Comparison of ENCODE assay signal across 8 mouse cellular contexts in genomic region chr17:79895911-79896423, GRCm38 (mm10). TPM values are rescaled to one million over a fixed set of nuclear protein-coding genes. Genes with fewer than 3 reads are reported as not detected.
A peak's percentile ranks its signal among the peaks of the same experiment; 100 is the strongest.
DNase-seq lines count a peak whose midpoint lies in the region; ATAC-seq and TF ChIP-seq lines count a peak whose summit lies in the region.

Atl2 (minus strand) TSS chr17:79896123.

- H3K27ac ChIP-seq in forebrain, embryonic 10.5 days: peak within 1 kb of the TSS; percentile 96
- H3K27ac ChIP-seq in heart, embryonic 15.5 days: peak within 1 kb of the TSS; percentile 99
- H3K27ac ChIP-seq in liver, embryonic 14.5 days: peak within 1 kb of the TSS; percentile 74
- H3K27ac ChIP-seq in neural tube, embryonic 11.5 days (ENCODE audit: low read depth, low read length): peak within 1 kb of the TSS; percentile 92
- peak within 1 kb of the TSS; percentile 99 for H3K27ac ChIP-seq in stomach, postnatal 0 days (replicated peaks)

- peak; percentile 92 for DNase-seq in c-Kit-negative CD71-positive TER-119-positive erythroid progenitor cells, embryonic 14.5 days (ENCODE audit: low read depth, low spot score)
- peak; percentile 94 for DNase-seq in forebrain, embryonic 10.5 days (ENCODE audit: extremely low spot score, low spot score)
- peak; percentile 96 to 97 for DNase-seq in kidney, postnatal 25 days
- DNase-seq in liver, embryonic 14.5 days (ENCODE audit: low read depth in 3 of 3, low spot score in 3 of 3): peak; percentile 91 to 93 (median 93)
- peak; percentile 96 for DNase-seq in neural tube, embryonic 11.5 days (ENCODE audit: low spot score)
- peak; percentile 97 for DNase-seq in stomach, postnatal 0 days (ENCODE audit: low spot score)

- H3K36me3 ChIP-seq in forebrain, embryonic 10.5 days (replicated peaks): no peaks in the 10 kb centered on the region
- no peaks in the 10 kb centered on the region for H3K36me3 ChIP-seq in heart, embryonic 15.5 days
- no peaks in the 10 kb centered on the region for H3K36me3 ChIP-seq in liver, embryonic 14.5 days (replicated peaks; ENCODE audit: control insufficient read depth, insufficient read depth, low read depth)
- no peaks in the 10 kb centered on the region for H3K36me3 ChIP-seq in neural tube, embryonic 11.5 days (ENCODE audit: control insufficient read depth, insufficient read depth, low read length)
- no peaks in the 10 kb centered on the region for H3K36me3 ChIP-seq in stomach, postnatal 0 days (ENCODE audit: control insufficient read depth, insufficient read depth, low read length)

- H3K9me3 ChIP-seq in forebrain, embryonic 10.5 days: no peaks in the 10 kb centered on the region
- no peaks in the 10 kb centered on the region for H3K9me3 ChIP-seq in heart, embryonic 15.5 days (replicated peaks)
- no peaks in the 10 kb centered on the region for H3K9me3 ChIP-seq in liver, embryonic 14.5 days (ENCODE audit: control insufficient read depth, low read length)
- no peaks in the 10 kb centered on the region for H3K9me3 ChIP-seq in neural tube, embryonic 11.5 days (ENCODE audit: control insufficient read depth, low read length)
- no peaks in the 10 kb centered on the region for H3K9me3 ChIP-seq in stomach, postnatal 0 days (ENCODE audit: control insufficient read depth, low read length)

- WGBS in forebrain, embryonic 10.5 days: under 1% methylated on average over 51 of the region's 51 CpGs
- WGBS in heart, embryonic 15.5 days: under 1% methylated on average over 51 of the region's 51 CpGs
- WGBS in liver, embryonic 14.5 days (ENCODE audit: insufficient replicate concordance): under 1% methylated on average over 51 of the region's 51 CpGs
- under 1% methylated on average over 50 of the region's 51 CpGs for WGBS in neural tube, embryonic 11.5 days
- WGBS in stomach, postnatal 0 days: 1% methylated on average over 47 of the region's 51 CpGs

- H3K4me1 ChIP-seq in forebrain, embryonic 10.5 days: peaks cover 35% of the 10 kb centered on the region
- peaks cover 30% of the 10 kb centered on the region for H3K4me1 ChIP-seq in heart, embryonic 15.5 days (replicated peaks)
- H3K4me1 ChIP-seq in liver, embryonic 14.5 days (replicated peaks; ENCODE audit: control insufficient read depth in 2 of 2, insufficient read depth in 2 of 2, low read length in 1 of 2): peaks cover 28 to 33% of the 10 kb centered on the region in 2 experiments
- peaks cover 11% of the 10 kb centered on the region for H3K4me1 ChIP-seq in neural tube, embryonic 11.5 days (ENCODE audit: control insufficient read depth, insufficient read depth, low read length)
- H3K4me1 ChIP-seq in stomach, postnatal 0 days (replicated peaks; ENCODE audit: control insufficient read depth, insufficient read depth): 0 out of 2 replicates have a peak, but pooled peaks cover 2% of the 10 kb centered on the region

- H3K4me2 ChIP-seq in heart, embryonic 15.5 days: peak within 1 kb of the TSS; percentile 94
- peak within 1 kb of the TSS; percentile 96 for H3K4me2 ChIP-seq in liver, embryonic 14.5 days (ENCODE audit: low read depth)
- H3K4me2 ChIP-seq in neural tube, embryonic 11.5 days (ENCODE audit: low read depth): peak within 1 kb of the TSS; percentile 82
- peak within 1 kb of the TSS; percentile 62 for H3K4me2 ChIP-seq in stomach, postnatal 0 days (replicated peaks; ENCODE audit: low read depth)

- peak within 1 kb of the TSS; percentile 99 for H3K9ac ChIP-seq in heart, embryonic 15.5 days
- H3K9ac ChIP-seq in liver, embryonic 14.5 days (replicated peaks): peak within 1 kb of the TSS; percentile 92
- H3K9ac ChIP-seq in neural tube, embryonic 11.5 days (ENCODE audit: low read length): peak within 1 kb of the TSS; percentile 92
- peak within 1 kb of the TSS; percentile 97 for H3K9ac ChIP-seq in stomach, postnatal 0 days (ENCODE audit: low read length)

- TF ChIP-seq CTCF in liver, embryonic 14.5 days (IDR thresholded peaks at IDR 0.05; ENCODE audit: low read depth): no peak
- TF ChIP-seq CTCF in stomach, postnatal 0 days (IDR thresholded peaks at IDR 0.05; ENCODE audit: low read depth): peak; percentile 24; the same call in 1 of the 2 replicates

- peaks cover 31% of the 10 kb centered on the region for H3K27me3 ChIP-seq in forebrain, embryonic 10.5 days (ENCODE audit: poor library complexity, severe bottlenecking)
- peaks cover 4% of the 10 kb centered on the region; the same call in 1 of the 2 replicates for H3K27me3 ChIP-seq in heart, embryonic 15.5 days
- peaks cover 14% of the 10 kb centered on the region for H3K27me3 ChIP-seq in liver, embryonic 14.5 days (ENCODE audit: control insufficient read depth, insufficient read depth, low read length)
- peaks cover 3% of the 10 kb centered on the region; the same call in 1 of the 2 replicates for H3K27me3 ChIP-seq in neural tube, embryonic 11.5 days (ENCODE audit: control insufficient read depth, insufficient read depth, low read length)
- H3K27me3 ChIP-seq in stomach, postnatal 0 days (ENCODE audit: control insufficient read depth, insufficient read depth, low read length): no peaks in the 10 kb centered on the region

- TF ChIP-seq EP300 in liver, embryonic 14.5 days (IDR thresholded peaks at IDR 0.05; ENCODE audit: low read depth): peak; percentile 25; the same call in 1 of the 2 replicates
- peak; percentile 84 for TF ChIP-seq EP300 in stomach, postnatal 0 days (optimal IDR thresholded peaks at IDR 0.05)

- H3K4me3 ChIP-seq in forebrain, embryonic 10.5 days: peak within 1 kb of the TSS; percentile 96
- peak within 1 kb of the TSS; percentile 97 for H3K4me3 ChIP-seq in heart, embryonic 15.5 days
- peak within 1 kb of the TSS; percentile 67 to 84 for H3K4me3 ChIP-seq in liver, embryonic 14.5 days (ENCODE audit: insufficient read depth in 1 of 2, low read depth in 2 of 2, low read length in 2 of 2)
- peak within 1 kb of the TSS; percentile 98 for H3K4me3 ChIP-seq in neural tube, embryonic 11.5 days (ENCODE audit: low read depth, low read length)
- peak within 1 kb of the TSS; percentile 88 for H3K4me3 ChIP-seq in stomach, postnatal 0 days (ENCODE audit: low read depth, low read length)

- peak; percentile 89 for ATAC-seq in CD4-positive, CD25-positive, alpha-beta regulatory T cell, adult 4 months
- ATAC-seq in heart, embryonic 15.5 days (replicated peaks; ENCODE audit: insufficient number of reproducible peaks, insufficient read depth, low FRiP score, low read depth): peak; percentile 91
- ATAC-seq in liver, embryonic 14.5 days (ENCODE audit: insufficient read depth): peak; percentile 86
- peak; percentile 94 for ATAC-seq in neural tube, embryonic 11.5 days (ENCODE audit: insufficient read depth, low FRiP score, low TSS enrichment)
- ATAC-seq in stomach, postnatal 0 days (ENCODE audit: low FRiP score, low TSS enrichment): peak; percentile 91

RNA-seq across cellular contexts. Expression of gene Atl2, which starts in this region (rescaled TPM):
- 10 to 100 TPM; 14.3 to 14.4 TPM for polyA plus RNA-seq in CD4-positive, CD25-positive, alpha-beta regulatory T cell, adult 4 months (2017; shearing (Covaris generic))
- polyA plus RNA-seq in forebrain, embryonic 10.5 days (2016; fragmentation: Nextera tagmentation; extraction: Ambion mirVana): 38.9 and 39.8 TPM in 2 replicates
- 23.7 and 24.7 TPM in 2 replicates for polyA plus RNA-seq in heart, embryonic 15.5 days (2015; fragmentation: Nextera tagmentation; extraction: Ambion mirVana)
- 13.6 and 19.4 TPM in 2 replicates for polyA plus RNA-seq in liver, embryonic 14.5 days (2012; rRNA removed)
- polyA plus RNA-seq in liver, embryonic 14.5 days (2014; fragmentation: Nextera tagmentation; extraction: Ambion mirVana): 26.4 and 31.2 TPM in 2 replicates
- polyA plus RNA-seq in neural tube, embryonic 11.5 days (2014; fragmentation: Nextera tagmentation; extraction: Ambion mirVana): 39.8 and 41.3 TPM in 2 replicates
- polyA plus RNA-seq in stomach, postnatal 0 days (2015; fragmentation: Nextera tagmentation; extraction: Ambion mirVana): 22.6 and 25.2 TPM in 2 replicates

Comparison
In these comparisons a context has a peak if more than half of its experiments do, and no peak if none do; other contexts are left out.
1. Peak in every context shown above with its lines: DNase-seq, ATAC-seq, H3K4me3 ChIP-seq and H3K27ac ChIP-seq.